Mouse (Mus musculus) liver, adult 2 months (tissue): ENCODE measurements around the gene Smc4. TPM values are rescaled to one million over a fixed set of nuclear protein-coding genes. Genes with fewer than 3 reads are reported as not detected.

Experiments used
- DNase-seq: peaks from one replicate; pipeline ENCODE4 v3.0.0-alpha.2; 2011; ENCODE audit warnings: low read depth, low spot score; ENCODE audit errors: extremely low read depth
- H3K27ac ChIP-seq: fragments of 200-500 bp; replicated peaks from 2 replicates; pipeline ENCODE4 v1.5.1; 2012; ENCODE audit warnings: low read depth, mild to moderate bottlenecking, control low read depth, inconsistent platforms, low read length; ENCODE audit not compliant: insufficient read depth
- H3K27me3 ChIP-seq: fragments of 200-500 bp; 2 replicates; pipeline ENCODE4 v1.6.1; 2012; ENCODE audit warnings: mild to moderate bottlenecking, moderate library complexity, low read length, inconsistent platforms; ENCODE audit not compliant: control insufficient read depth, insufficient read depth
- H3K36me3 ChIP-seq: fragments of 200-500 bp; 2 replicates; pipeline ENCODE4 v1.6.1; 2012; ENCODE audit warnings: low read length, inconsistent platforms; ENCODE audit not compliant: control insufficient read depth, insufficient read depth
- H3K4me1 ChIP-seq: fragments of 200-500 bp; 2 replicates; pipeline ENCODE4 v1.6.1; 2011; ENCODE audit warnings: low read length; ENCODE audit not compliant: control insufficient read depth, insufficient read depth
- H3K4me3 ChIP-seq: fragments of 200-500 bp; 2 replicates; pipeline ENCODE4 v1.5.1; 2011; ENCODE audit warnings: low read depth, mild to moderate bottlenecking, control low read depth, low read length, moderate library complexity; ENCODE audit not compliant: insufficient read depth
- H3K79me2 ChIP-seq: fragments of 200-500 bp; 2 replicates; pipeline ENCODE4 v1.6.1; 2012; ENCODE audit warnings: inconsistent platforms, mild to moderate bottlenecking, low read length, moderate library complexity; ENCODE audit not compliant: control insufficient read depth, insufficient read depth
- H3K9ac ChIP-seq: fragments of 200-500 bp; 2 replicates; pipeline ENCODE4 v1.6.1; 2012; ENCODE audit warnings: low read depth, mild to moderate bottlenecking, control low read depth, inconsistent platforms, low read length
- CTCF ChIP-seq: fragments of 200-500 bp; IDR thresholded peaks from 2 replicates; pipeline ENCODE4 v1.5.1; 2011; ENCODE audit warnings: low read depth, low read length, control low read depth
- POLR2A ChIP-seq: fragments of 200-500 bp; IDR thresholded peaks from 2 replicates; pipeline ENCODE4 v1.6.1; 2011; ENCODE audit warnings: low read length, control low read depth; ENCODE audit not compliant: insufficient read depth; ENCODE audit errors: extremely low read depth
- WGBS: fragments of 180-500 bp; shearing (Covaris S2); methylation state at CpG from one replicate; pipeline ENCODE4 v1.1.7; 2018; 5-methylcytosine and 5-hydroxymethylcytosine counted together
- polyA plus RNA-seq: library from polyadenylated mRNA; depleted of rRNA; stranded (reverse); fragments of >200 nt; gene quantifications from 2 replicates; pipeline ENCODE4 v1.2.3, GENCODE M21; 2012
- total RNA-seq: library from RNA; depleted of rRNA; stranded (reverse); fragments of >200 nt; gene quantifications from 2 replicates; pipeline ENCODE4 v1.2.3, GENCODE M21; 2014

Smc4 gene
- total and polyA plus RNA-seq, 2 experiments = 1.1 to 8.6 TPM

DNA sequence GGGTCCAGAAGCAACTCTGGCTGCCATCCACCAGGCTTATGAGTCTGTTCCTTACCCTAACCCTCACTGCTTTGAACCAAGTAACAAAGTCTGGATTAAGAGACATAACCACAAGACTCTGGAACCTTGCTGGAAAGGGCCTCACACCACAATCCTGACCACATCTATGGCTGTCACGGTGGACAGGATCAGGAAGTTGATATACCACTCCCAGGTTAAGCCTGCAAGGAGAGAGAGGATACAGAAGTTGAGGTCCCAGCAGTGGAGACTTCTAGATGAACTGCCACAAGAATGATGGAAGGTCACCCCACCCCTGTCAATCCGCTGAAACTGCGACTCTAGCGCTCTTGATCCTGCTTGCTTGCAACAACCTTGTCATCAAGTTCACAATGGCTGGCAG lies 26.8 kb upstream of the Smc4 start:
- TF ChIP-seq CTCF (no peak), POLR2A (no peak)
- Histone ChIP-seq H3K36me3 (0 out of 2 replicates have a peak, but pooled peaks cover 2% of the 10 kb centered on the region), H3K79me2 (no peaks in the 10 kb centered on the region), H3K4me3 (no peak overlapping the region), H3K9ac (no peak overlapping the region), H3K27me3 (no peaks in the 10 kb centered on the region), H3K4me1 (no peaks in the 10 kb centered on the region), H3K27ac (no peak overlapping the region)
- WGBS = 92% methylated on average over 4 of the region's 4 CpGs
- no peak for DNase-seq

DNA sequence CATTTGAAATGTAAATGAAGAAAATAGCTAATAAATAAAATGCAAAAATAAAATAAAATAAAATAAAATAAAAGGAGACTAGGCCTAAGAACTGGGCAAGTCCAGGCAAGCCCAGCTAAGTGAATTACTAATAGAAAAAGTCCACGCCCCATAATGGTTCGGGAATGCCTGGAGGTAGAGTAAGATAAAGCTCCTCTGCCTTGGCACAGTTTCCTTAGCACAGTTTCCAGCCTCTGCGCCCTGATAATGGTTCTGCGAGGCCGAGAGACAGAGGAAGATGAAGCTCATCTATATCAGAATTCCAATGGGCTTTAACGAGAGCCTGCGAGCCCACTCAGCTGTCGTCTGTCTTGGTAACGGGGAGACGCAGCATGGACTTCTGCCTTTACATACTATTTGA lies 25.4 kb upstream of the Smc4 start:
- WGBS = 94% methylated on average over 10 of the region's 10 CpGs
- Histone ChIP-seq H3K9ac (no peak overlapping the region), H3K27ac (no peak overlapping the region), H3K4me3 (no peak overlapping the region), H3K4me1 (no peaks in the 10 kb centered on the region), H3K27me3 (no peaks in the 10 kb centered on the region), H3K79me2 (no peaks in the 10 kb centered on the region), H3K36me3 (no peaks in the 10 kb centered on the region)
- DNase-seq = no peak
- no peak for TF ChIP-seq CTCF
- no peak for TF ChIP-seq POLR2A

DNA sequence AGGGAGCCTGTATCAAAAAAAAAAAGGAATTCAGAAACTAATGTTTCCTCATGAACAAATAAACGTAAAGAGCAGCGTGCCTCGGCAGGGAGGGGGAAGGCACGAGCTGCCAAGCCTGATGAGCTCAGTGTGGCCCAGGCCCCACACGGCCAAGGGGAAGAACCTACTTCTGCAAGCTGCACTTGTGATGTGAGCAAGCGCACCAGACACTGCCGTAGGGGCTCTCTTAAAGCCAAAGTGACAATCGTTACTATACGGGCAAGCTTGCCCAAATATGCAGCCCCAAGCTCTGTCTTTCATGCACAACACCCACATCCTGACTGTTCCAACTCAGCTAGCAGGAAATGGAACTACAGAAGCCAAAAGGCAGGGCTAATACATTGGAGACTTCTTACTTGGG lies 23.6 kb upstream of the Smc4 start:
- H3K27ac ChIP-seq = no peak overlapping the region
- no peaks in the 10 kb centered on the region for H3K79me2 ChIP-seq
- peaks cover 3% of the 10 kb centered on the region; the same call in 1 of the 2 replicates for H3K36me3 ChIP-seq
- 77% methylated on average over 9 of the region's 9 CpGs for whole genome bisulfite sequencing
- no peak overlapping the region for H3K9ac ChIP-seq
- no peaks in the 10 kb centered on the region for H3K4me1 ChIP-seq
- peak; percentile 4 for DNase-seq
- no peak overlapping the region for H3K4me3 ChIP-seq
- no peaks in the 10 kb centered on the region for H3K27me3 ChIP-seq
- TF ChIP-seq CTCF (no peak), POLR2A (no peak)

DNA sequence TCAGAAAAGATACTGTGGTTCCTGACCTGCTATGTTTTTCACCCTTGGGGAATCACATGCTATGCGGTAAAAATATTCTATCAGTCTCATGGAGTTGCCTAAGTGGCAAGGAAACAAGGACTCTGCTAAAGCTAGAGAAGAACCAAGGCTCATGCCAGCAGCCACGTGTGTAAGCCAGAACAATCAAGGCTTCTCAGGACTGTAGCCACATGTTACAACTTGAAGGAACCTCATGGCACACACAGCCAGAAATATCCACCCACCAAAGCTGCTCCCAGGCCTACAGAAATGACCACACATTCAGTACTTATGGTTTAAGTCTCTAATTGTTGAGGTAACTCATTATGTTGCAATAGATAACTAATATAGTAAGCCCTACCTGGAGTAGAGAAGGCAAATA lies 18.0 kb upstream of the Smc4 start:
- Histone ChIP-seq H3K36me3 (peaks cover 7% of the 10 kb centered on the region; the same call in 1 of the 2 replicates), H3K27ac (no peak overlapping the region), H3K27me3 (no peaks in the 10 kb centered on the region), H3K4me3 (no peak overlapping the region), H3K79me2 (no peaks in the 10 kb centered on the region), H3K9ac (no peak overlapping the region), H3K4me1 (no peaks in the 10 kb centered on the region)
- no peak for TF ChIP-seq CTCF
- TF ChIP-seq POLR2A = no peak
- 90% methylated on average over 2 of the region's 2 CpGs for WGBS
- DNase-seq = no peak

DNA sequence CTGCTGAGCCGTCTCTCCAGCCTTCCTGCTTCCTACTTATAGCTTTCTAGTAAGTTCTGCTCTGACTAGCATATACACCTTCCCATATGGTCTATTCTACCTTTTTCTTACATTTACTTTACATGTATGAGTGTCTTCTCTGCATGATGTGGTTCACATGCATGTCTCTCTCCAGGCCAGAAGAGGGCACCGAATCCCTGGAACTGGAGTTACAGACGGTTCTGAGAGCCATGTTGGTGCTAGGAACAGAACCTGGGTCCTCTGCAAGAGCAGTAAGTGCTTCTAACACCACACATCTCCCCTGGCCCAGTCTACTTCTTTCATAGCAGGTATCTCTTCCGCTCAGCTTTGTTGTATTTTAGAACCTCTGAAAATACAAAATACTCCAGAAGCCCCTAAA lies 1.8 kb upstream of the Smc4 start:
- Histone ChIP-seq H3K9ac (no peak overlapping the region), H3K4me3 (no peak overlapping the region), H3K79me2 (peaks cover 2% of the 10 kb centered on the region; the same call in 1 of the 2 replicates), H3K4me1 (peaks cover 2% of the 10 kb centered on the region; the same call in 1 of the 2 replicates), H3K36me3 (no peaks in the 10 kb centered on the region), H3K27me3 (no peaks in the 10 kb centered on the region), H3K27ac (no peak overlapping the region)
- TF ChIP-seq CTCF (no peak), POLR2A (no peak)
- no peak for DNase-seq
- WGBS = 93% methylated on average over 4 of the region's 4 CpGs

DNA sequence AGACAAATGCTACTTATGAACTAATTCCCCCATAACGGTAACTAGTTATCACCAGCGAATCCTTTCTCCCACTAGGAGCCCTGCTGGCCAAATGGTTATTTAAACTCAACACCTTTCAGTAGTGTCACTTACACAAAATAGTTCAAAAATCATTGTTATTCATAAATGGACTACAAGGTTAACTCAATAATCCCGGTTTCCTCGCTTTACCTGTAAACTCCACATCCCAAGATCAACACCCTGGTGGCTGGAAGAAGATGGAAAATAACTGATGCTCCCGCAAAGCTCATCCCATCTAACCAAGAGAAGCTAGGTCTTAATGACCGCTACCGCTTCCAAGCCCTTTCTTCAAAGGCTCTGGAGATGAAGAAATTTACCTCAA lies 492 bp upstream of the Smc4 start:
- no peak for DNase-seq
- Histone ChIP-seq H3K36me3 (no peaks in the 10 kb centered on the region), H3K27ac (no peak overlapping the region; the same call in 1 of the 2 replicates), H3K27me3 (no peaks in the 10 kb centered on the region), H3K9ac (peak overlapping the region; percentile 68), H3K4me1 (peaks cover 2% of the 10 kb centered on the region; the same call in 1 of the 2 replicates), H3K79me2 (no peaks in the 10 kb centered on the region; the same call in 1 of the 2 replicates), H3K4me3 (peak overlapping the region; percentile 76)
- WGBS = 3% methylated on average over 7 of the region's 7 CpGs
- TF ChIP-seq CTCF = no peak
- TF ChIP-seq POLR2A = no peak
